Mouse (Mus musculus) G1E-ER4 (cell line): ENCODE results near the gene Smoc1. TPM values are rescaled to one million over a fixed set of nuclear protein-coding genes. Genes with fewer than 3 reads are reported as not detected.

Source experiments
- GATA1 ChIP-seq: IDR thresholded peaks from one replicate; pipeline ENCODE4 v1.8.0; 2012; ENCODE audit warnings: low read length, inconsistent platforms
- polyA plus RNA-seq: library from polyadenylated mRNA; stranded (reverse); fragments of >175 nt; gene quantifications from 2 replicates; pipeline ENCODE4 v1.2.3, GENCODE M21; 2012

Gene Smoc1
- polyA plus RNA-seq, 1 experiment: 6.2 TPM

GRCm38 (mm10) chr12:81013496-81013895, 13.1 kb upstream of the Smoc1 start:
- no peak for TF ChIP-seq GATA1

DNA sequence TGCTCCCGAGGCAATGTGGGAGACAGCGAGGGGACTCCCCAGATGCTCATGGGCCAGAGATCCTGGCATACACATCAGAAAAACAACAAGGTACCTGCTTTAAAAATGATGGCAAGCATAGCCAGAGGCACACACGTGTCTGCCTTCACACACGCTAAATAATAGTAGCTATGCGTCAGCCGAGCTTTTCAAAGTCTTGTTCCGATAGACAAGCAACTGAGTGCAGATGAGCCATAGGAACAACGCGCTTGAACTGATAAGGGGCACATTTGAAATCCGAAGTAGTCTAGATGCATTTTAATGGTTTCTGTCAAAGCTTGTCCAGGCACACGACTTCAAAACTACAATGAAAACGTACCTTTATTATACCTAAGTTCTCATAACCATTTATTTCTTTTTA, 9.0 kb upstream of the Smoc1 start:
- TF ChIP-seq GATA1: no peak

DNA sequence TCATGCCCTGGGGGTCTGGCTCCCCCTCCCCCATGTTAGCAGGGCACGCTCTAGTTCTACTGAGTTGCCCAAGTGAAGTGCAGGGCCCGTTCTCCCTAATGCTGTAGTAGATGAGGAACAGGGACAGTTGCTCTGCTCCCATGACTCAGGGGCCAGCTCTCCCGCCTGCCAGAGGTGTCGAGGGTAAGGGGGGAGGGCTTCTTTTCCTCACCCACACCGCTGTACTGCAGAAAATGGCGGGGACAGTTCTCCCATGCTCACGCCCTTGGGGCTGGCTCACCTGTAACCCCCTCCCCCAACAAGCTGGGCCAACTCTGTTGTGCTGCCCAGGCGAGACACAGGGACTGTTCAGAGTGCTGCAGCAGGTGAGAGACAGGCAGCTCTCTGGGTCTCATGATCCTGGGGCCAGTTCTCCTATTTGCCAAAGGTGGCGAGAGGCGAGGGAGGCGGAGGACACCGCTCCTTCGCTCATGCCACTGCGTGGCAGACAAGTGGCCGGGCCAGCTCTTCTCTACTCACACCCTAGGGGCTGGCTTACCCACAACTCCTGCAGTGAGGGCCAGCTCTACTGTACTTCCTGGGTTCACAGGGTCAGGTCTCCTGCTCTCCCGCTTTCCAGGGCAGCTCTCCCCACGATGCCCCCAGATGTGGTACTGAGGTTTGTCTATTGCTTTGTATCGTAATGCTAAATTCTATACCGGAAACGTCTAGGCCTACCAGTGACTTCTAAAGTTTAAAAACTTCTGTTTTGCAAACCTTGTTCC, 7.9 kb upstream of the Smoc1 start:
- TF ChIP-seq GATA1: no peak

DNA sequence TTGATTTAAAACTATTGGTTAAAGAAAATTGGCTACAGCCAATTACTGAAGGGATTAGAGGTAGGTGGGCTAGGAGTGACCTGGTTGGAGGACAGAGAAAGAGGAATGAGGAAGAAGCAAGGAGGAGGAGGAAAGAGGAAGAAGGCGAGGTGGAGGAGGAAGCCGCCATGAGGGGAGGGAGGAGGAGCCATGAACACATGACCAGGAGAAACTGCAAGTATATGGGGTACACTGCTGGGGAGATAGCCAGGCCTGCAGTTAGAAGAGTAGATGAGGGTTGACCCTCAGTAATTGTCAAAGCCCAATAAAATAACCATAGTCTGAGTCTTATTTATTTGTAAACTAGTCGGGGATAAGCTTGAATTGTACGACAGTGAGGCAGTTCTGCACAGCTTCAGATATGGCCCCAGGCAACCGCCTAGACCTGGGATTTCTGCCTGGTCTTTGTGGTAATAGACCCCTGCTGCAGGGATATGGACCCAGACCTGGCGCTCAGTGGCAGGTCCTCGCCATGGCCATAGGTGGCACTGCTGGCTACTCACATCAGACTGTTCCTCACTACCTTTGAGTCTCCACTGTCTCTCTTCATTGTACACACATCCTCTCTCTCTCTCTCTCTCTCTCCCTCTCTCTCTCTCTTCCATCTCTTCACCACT, 7.2 kb upstream of the Smoc1 start:
- TF ChIP-seq GATA1: no peak

DNA sequence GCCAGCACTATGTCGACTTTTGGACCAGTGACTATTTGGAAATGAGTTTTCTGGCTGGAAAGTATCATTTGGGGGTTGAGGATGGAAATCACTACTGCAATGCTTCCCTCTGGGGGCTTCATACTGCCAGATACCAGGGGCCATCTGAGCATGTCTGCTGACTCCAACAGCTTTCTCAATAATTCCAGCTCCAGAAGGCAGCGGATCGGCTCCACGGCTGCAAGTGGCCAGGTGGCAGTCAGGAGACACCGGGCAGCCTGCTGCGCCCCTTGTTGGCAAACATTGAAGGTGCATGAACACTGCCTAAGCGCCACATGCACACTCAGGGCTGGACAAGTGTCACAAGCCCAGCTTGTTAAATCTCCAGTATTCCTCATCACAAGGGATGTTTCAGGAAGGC, 2.2 kb upstream of the Smoc1 start:
- TF ChIP-seq GATA1: no peak

- no peak for TF ChIP-seq GATA1
Measured at GRCm38 (mm10) chr12:81024993-81025392, 1.6 kb upstream of the Smoc1 start.

DNA sequence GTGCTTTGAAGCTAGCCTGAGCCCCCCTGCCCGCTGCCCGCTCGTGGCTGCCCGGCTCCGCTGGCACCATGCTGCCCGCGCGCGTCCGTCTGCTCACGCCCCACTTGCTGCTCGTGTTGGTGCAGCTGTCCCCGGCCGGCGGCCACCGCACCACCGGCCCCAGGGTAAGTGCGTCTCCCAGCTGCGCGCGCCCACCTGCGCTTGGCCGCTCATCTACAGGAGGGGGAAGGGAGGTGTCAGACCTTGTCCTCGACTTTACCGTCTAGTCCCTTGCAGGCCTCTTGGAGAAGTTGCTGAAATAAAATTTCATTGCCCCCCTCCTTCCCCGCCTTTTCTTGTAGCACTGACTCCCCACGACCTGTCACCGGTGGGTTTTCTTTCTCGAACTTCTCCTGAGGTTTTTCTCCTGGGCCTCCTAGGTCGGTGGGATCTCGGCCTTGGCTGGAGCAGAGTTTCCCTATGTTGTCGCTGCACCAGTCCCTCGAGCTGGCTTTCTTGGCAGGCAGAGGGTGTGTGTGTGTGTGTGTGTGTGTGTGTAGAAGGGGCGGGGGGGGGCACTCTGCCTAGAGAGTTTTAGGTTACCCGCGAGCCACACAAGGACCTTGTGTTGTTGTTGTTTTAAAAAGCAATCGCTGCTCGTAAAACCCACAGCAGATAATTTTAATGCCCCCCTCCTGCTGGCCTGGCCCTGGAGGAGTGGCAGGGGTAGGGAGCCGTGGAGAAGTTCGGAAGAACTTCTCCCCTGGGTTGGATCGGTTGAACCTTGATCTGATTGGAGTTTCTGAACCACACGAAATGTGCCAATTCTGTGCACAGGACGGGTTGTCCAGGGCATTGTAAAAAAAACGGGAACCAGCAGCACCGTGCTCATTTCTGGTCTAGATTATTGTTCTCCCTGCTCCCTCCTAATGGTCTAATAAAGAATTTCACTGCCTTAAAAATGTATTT, 661 bp downstream of the Smoc1 start:
- TF ChIP-seq GATA1: no peak

DNA sequence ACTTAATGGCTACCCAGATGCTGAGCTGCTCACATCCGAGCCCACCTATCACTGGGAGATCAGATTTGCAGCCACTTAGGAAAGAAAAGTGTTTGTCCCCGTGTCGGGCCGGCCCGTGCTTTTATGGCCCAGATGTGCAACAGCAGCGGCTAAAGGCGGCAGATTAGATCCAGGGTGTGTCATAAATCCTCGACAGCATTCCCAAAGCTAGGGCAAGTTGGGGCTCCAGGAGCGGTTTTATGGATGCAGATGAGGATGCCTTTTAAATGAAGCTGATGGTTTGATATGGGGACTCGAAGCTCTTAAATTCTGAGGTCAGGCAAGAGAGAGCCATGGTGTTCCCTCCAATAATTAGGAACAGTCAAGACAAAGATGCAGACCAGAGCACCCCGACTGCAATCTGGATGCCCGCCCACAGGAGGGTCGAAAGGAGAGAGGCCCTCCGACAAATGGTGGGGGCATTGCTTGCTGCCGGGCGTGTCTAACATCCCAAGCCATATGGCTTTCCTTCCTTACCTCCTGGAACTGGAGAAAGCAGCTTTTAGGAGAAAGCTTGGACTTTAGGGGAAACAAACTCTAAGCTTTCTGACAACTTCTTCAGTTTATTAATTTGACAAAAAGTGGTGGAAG, 1.8 kb downstream of the Smoc1 start:
- TF ChIP-seq GATA1: no peak

GRCm38 (mm10) chr12:81029731-81030130, 3.1 kb downstream of the Smoc1 start:
- TF ChIP-seq GATA1: no peak

GRCm38 (mm10) chr12:81031579-81031978, 5.0 kb downstream of the Smoc1 start:
- TF ChIP-seq GATA1: no peak

- no peak for TF ChIP-seq GATA1
Measured at GRCm38 (mm10) chr12:81033389-81034041, 6.9 kb downstream of the Smoc1 start.

DNA sequence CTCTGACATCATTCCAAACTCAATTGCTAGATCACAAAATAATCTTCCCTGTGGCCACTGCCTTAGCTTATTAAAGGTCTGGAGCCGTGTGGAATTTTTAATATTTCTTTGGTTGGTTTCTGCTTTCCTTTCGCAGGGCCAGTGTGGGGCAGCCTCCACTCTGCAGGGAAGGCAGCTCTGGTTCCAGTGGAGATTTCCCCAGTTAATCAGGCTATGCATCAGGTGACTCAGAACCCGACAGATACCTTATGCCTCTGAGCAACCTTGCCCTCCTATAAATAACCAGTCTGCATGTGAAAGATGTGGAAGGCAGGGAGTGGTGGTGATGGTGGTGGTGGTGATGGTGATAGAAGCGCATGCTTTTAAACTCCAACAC, 7.4 kb downstream of the Smoc1 start:
- no peak for TF ChIP-seq GATA1

DNA sequence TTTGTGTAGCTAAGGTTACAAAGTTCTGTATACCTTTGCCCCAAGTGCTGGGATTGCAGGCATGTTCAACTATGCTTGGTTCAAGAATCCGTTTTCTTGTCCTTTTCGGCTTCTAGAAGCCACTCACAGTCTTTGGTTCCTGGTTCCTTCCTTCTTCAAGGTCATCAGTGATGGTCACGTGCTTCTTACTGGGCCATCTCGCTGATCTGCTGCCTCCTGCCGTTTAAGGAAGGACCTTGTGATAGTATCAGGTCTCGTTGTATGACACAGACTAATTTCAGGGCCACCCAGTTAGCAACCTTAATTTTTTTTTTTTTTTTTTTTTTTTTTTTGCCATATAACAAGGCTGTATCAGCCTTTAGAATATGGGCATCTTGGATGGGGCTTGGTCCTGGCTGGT, 9.2 kb downstream of the Smoc1 start:
- no peak for TF ChIP-seq GATA1

GRCm38 (mm10) chr12:81043616-81044015, 17.0 kb downstream of the Smoc1 start:
- TF ChIP-seq GATA1: no peak

GRCm38 (mm10) chr12:81046926-81047325, 20.3 kb downstream of the Smoc1 start:
- TF ChIP-seq GATA1: no peak

DNA sequence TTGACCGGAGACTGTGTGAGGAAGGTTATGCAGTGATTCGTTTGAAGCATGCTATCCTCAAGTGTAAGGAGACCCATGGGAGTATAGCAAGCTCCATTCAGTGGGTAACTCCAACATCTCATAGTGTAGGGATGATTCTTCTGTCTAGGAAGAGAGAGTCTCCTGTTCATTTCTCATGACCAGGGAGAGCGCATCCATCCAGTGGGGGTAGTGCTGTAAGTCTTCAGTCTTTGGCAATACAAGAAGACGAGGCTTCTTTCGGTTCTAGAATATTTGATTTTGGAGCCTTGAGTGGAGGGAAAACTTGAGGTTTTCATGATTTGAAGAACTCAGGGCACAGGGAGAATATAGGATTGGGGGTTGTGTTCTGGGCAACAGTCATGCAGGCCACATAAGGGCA, 23.1 kb downstream of the Smoc1 start:
- TF ChIP-seq GATA1: no peak
